Mouse (Mus musculus) testis, adult 2 months (tissue): ENCODE data around the gene Smarcb1.

Experiments
- CTCF ChIP-seq: fragments of 200-500 bp; IDR thresholded peaks from 2 replicates; pipeline ENCODE4 v1.5.1; 2012; ENCODE audit warnings: low read depth, mild to moderate bottlenecking, inconsistent platforms, low read length, moderate library complexity; ENCODE audit not compliant: control insufficient read depth, insufficient read depth, insufficient replicate concordance
- POLR2A ChIP-seq: fragments of 200-500 bp; IDR thresholded peaks from 2 replicates; pipeline ENCODE4 v1.6.1; 2012; ENCODE audit warnings: low read depth, mild to moderate bottlenecking, inconsistent platforms, low read length, moderate library complexity; ENCODE audit not compliant: control insufficient read depth

DNA sequence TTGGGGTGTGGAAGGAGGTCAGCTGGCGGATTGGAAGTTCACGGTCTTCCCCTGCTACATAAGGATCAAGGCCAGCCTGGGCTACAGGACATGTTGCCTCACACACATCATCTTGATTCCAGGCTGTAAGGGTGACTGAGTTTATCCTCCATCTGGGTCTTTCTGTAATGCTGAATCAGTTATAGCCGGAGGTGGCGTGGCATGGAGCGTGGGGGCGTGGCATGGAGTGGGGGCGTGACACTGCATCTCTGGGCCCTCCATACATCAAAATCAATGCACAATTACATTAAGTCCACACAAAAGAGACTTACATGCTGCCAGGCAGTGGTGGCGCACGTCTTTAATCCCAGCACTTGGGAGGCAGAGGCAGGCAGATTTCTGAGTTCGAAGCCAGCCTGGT lies 41.1 kb downstream of the Smarcb1 start:
- TF ChIP-seq POLR2A (no peak), CTCF (no peak)
